ENCODE assay signal across 8 mouse cellular contexts in genomic region chr11:48871817-48872541, GRCm38 (mm10). TPM values are rescaled to one million over a fixed set of nuclear protein-coding genes. Genes with fewer than 3 reads are reported as not detected.
A peak's percentile ranks its signal among the peaks of the same experiment; 100 is the strongest.
DNase-seq lines count a peak whose midpoint lies in the region; ATAC-seq and TF ChIP-seq lines count a peak whose summit lies in the region.

No protein-coding gene starts in this region.

- no peak for TF ChIP-seq POLR2A in kidney, adult 2 months (IDR thresholded peaks at IDR 0.05; ENCODE audit: low read depth, low read length)
- TF ChIP-seq POLR2A in myocyte (IDR thresholded peaks at IDR 0.05; ENCODE audit: insufficient read length, low read depth) = peak; percentile 56

- peak overlapping the region; percentile 94 for H3K9ac ChIP-seq in liver, embryonic 14.5 days (replicated peaks)

- peak; percentile 13; the same call in 1 of the 2 replicates for ATAC-seq in liver, embryonic 14.5 days (ENCODE audit: insufficient read depth)

- H3K4me2 ChIP-seq in liver, embryonic 14.5 days (ENCODE audit: low read depth) = peak overlapping the region; percentile 97
- H3K4me2 ChIP-seq in myocyte (ENCODE audit: low read depth) = peak overlapping the region; percentile 98

- H3K9me3 ChIP-seq in E14TG2a.4 (ENCODE audit: low read length) = no peaks in the 10 kb centered on the region
- H3K9me3 ChIP-seq in liver, embryonic 14.5 days (ENCODE audit: control insufficient read depth, low read length) = no peaks in the 10 kb centered on the region

- H3K4me1 ChIP-seq in E14TG2a.4 (replicated peaks; ENCODE audit: low read depth, low read length) = peaks cover 18% of the 10 kb centered on the region
- peaks cover 19% of the 10 kb centered on the region; the same call in 1 of the 2 replicates for H3K4me1 ChIP-seq in kidney, adult 2 months (ENCODE audit: control insufficient read depth, insufficient read depth, low read length)
- H3K4me1 ChIP-seq in liver, embryonic 14.5 days (replicated peaks; ENCODE audit: control insufficient read depth in 2 of 2, insufficient read depth in 2 of 2, low read length in 1 of 2) = peaks cover 27 to 49% of the 10 kb centered on the region in 2 experiments

- H3K4me3 ChIP-seq in E14TG2a.4 (replicated peaks; ENCODE audit: low read length) (peak overlapping the region; percentile 48; the same call in 1 of the 2 replicates), myocyte (peak overlapping the region; percentile 72)
- peak overlapping the region; percentile 92 for H3K4me3 ChIP-seq in kidney, adult 2 months (ENCODE audit: insufficient read depth, low read depth, low read length)
- peak overlapping the region; percentile 73 to 75 for H3K4me3 ChIP-seq in liver, embryonic 14.5 days (ENCODE audit: insufficient read depth in 1 of 2, low read depth in 2 of 2, low read length in 2 of 2)

- peak overlapping the region; percentile 1 for H3ac ChIP-seq in myocyte (ENCODE audit: control insufficient read depth, insufficient read length)

- peak overlapping the region; percentile 89 for H3K27ac ChIP-seq in kidney, adult 2 months (ENCODE audit: insufficient read depth, low read depth, low read length)
- peak overlapping the region; percentile 72 for H3K27ac ChIP-seq in liver, embryonic 14.5 days

- peak; percentile 61 for DNase-seq in 3T3-L1 (ENCODE audit: low read depth, low spot score)
- peak; percentile 23 for DNase-seq in embryo, embryonic 9.5 days (ENCODE audit: extremely low spot score)
- DNase-seq in heart, adult 9 months (ENCODE audit: low spot score in 2 of 2) = peak; percentile 63 to 75
- peak; percentile 61 for DNase-seq in kidney, adult 2 months
- peak in 1 of 3 experiments; percentile 35 for DNase-seq in liver, embryonic 14.5 days (ENCODE audit: low read depth in 3 of 3, low spot score in 3 of 3)
- DNase-seq in thymus, postnatal 36 days = peak; percentile 51

- WGBS in kidney, adult 2 months = under 1% methylated on average over 17 of the region's 17 CpGs
- under 1% methylated on average over 17 of the region's 17 CpGs for WGBS in liver, embryonic 14.5 days (ENCODE audit: insufficient replicate concordance)

- no peaks in the 10 kb centered on the region for H3K36me3 ChIP-seq in E14TG2a.4 (ENCODE audit: insufficient read depth, low read length)
- no peaks in the 10 kb centered on the region for H3K36me3 ChIP-seq in kidney, adult 2 months (ENCODE audit: control insufficient read depth, insufficient read depth, low read length)
- H3K36me3 ChIP-seq in liver, embryonic 14.5 days (replicated peaks; ENCODE audit: control insufficient read depth, insufficient read depth, low read depth) = 0 out of 2 replicates have a peak, but pooled peaks cover 2% of the 10 kb centered on the region
- no peaks in the 10 kb centered on the region for H3K36me3 ChIP-seq in myocyte (ENCODE audit: control insufficient read depth, insufficient read depth)

- no peak for TF ChIP-seq EP300 in liver, embryonic 14.5 days (IDR thresholded peaks at IDR 0.05; ENCODE audit: low read depth)

- no peak for TF ChIP-seq CTCF in E14TG2a.4 (conservative IDR thresholded peaks at IDR 0.05; ENCODE audit: low read length)
- no peak for TF ChIP-seq CTCF in kidney, adult 2 months (conservative IDR thresholded peaks at IDR 0.05; ENCODE audit: insufficient read depth, insufficient read length, low read depth, low read length)
- TF ChIP-seq CTCF in liver, embryonic 14.5 days (IDR thresholded peaks at IDR 0.05; ENCODE audit: low read depth) = no peak; the same call in 1 of the 2 replicates

- H3K27me3 ChIP-seq in E14TG2a.4 (ENCODE audit: insufficient read depth, low read length) (peaks cover 13% of the 10 kb centered on the region; the same call in 1 of the 2 replicates), myocyte (ENCODE audit: control insufficient read depth, insufficient read depth, insufficient read length) (no peaks in the 10 kb centered on the region)
- no peaks in the 10 kb centered on the region for H3K27me3 ChIP-seq in kidney, adult 2 months (replicated peaks; ENCODE audit: control insufficient read depth, insufficient read depth, low read length)
- no peaks in the 10 kb centered on the region for H3K27me3 ChIP-seq in liver, embryonic 14.5 days (ENCODE audit: control insufficient read depth, insufficient read depth, low read length)

- peaks cover 21% of the 10 kb centered on the region for H3K79me2 ChIP-seq in myocyte (ENCODE audit: control insufficient read depth, insufficient read depth)

TF ChIP-seq in myocyte, 11 proteins besides CTCF, POLR2A, EP300 and RAD21:
- TF ChIP-seq TCF12 (IDR thresholded peaks at IDR 0.05; ENCODE audit: insufficient read depth, poor library complexity, severe bottlenecking) = no peak
- peak; percentile 66 for TF ChIP-seq POLR2AphosphoS2 (IDR thresholded peaks at IDR 0.05; ENCODE audit: insufficient read length, low read depth)

RNA-seq across cellular contexts. Expression of gene Irgm1, which starts 0.5 kb away (rescaled TPM):
- polyA plus RNA-seq in kidney, adult 2 months (2012; rRNA removed) = 24.4 and 28.2 TPM in 2 replicates
- polyA plus RNA-seq in liver, embryonic 14.5 days (2012; rRNA removed) = 7.6 and 10.4 TPM in 2 replicates
- polyA plus RNA-seq in liver, embryonic 14.5 days (2014; fragmentation: Nextera tagmentation; extraction: Ambion mirVana) = 15.1 and 16.6 TPM in 2 replicates
- polyA plus RNA-seq in myocyte (2012; fragmentation: generic; extraction: Trizol) = 6.9 TPM

RNA-seq across cellular contexts. Expression of gene Gm5431, which starts 30.0 kb away (rescaled TPM):
- polyA plus RNA-seq in kidney, adult 2 months (2012; rRNA removed) = 0.19 and 0.20 TPM in 2 replicates
- 0.10 and 0.16 TPM in 2 replicates for polyA plus RNA-seq in liver, embryonic 14.5 days (2012; rRNA removed)
- 0.29 and 0.34 TPM in 2 replicates for polyA plus RNA-seq in liver, embryonic 14.5 days (2014; fragmentation: Nextera tagmentation; extraction: Ambion mirVana)
- not detected for polyA plus RNA-seq in myocyte (2012; fragmentation: generic; extraction: Trizol)

RNA-seq across cellular contexts. Expression of gene Gm12184, which starts 45.5 kb away (rescaled TPM):
- polyA plus RNA-seq in kidney, adult 2 months (2012; rRNA removed) = 9.7 and 10.4 TPM in 2 replicates
- 9.6 and 12.4 TPM in 2 replicates for polyA plus RNA-seq in liver, embryonic 14.5 days (2012; rRNA removed)
- polyA plus RNA-seq in liver, embryonic 14.5 days (2014; fragmentation: Nextera tagmentation; extraction: Ambion mirVana) = 1.6 and 2.8 TPM in 2 replicates
- polyA plus RNA-seq in myocyte (2012; fragmentation: generic; extraction: Trizol) = 13.2 TPM

RNA-seq across cellular contexts. Expression of gene Trim7, which starts 46.0 kb away (rescaled TPM):
- 80.3 and 98.8 TPM in 2 replicates for polyA plus RNA-seq in kidney, adult 2 months (2012; rRNA removed)
- 0.09 and 0.23 TPM in 2 replicates for polyA plus RNA-seq in liver, embryonic 14.5 days (2012; rRNA removed)
- 0.04 and 0.13 TPM in 2 replicates for polyA plus RNA-seq in liver, embryonic 14.5 days (2014; fragmentation: Nextera tagmentation; extraction: Ambion mirVana)
- polyA plus RNA-seq in myocyte (2012; fragmentation: generic; extraction: Trizol) = 5.4 TPM

RNA-seq across cellular contexts. Expression of gene Trim41, which starts 54.8 kb away (rescaled TPM):
- polyA plus RNA-seq in kidney, adult 2 months (2012; rRNA removed) = 26.3 and 27.3 TPM in 2 replicates
- 8.2 and 9.2 TPM in 2 replicates for polyA plus RNA-seq in liver, embryonic 14.5 days (2012; rRNA removed)
- polyA plus RNA-seq in liver, embryonic 14.5 days (2014; fragmentation: Nextera tagmentation; extraction: Ambion mirVana) = 1.0 and 1.3 TPM in 2 replicates
- polyA plus RNA-seq in myocyte (2012; fragmentation: generic; extraction: Trizol) = 31.3 TPM
